Mouse (Mus musculus) heart, embryonic 15.5 days (tissue): Measurements from ENCODE around the gene Srp54b. TPM values are rescaled to one million over a fixed set of nuclear protein-coding genes. Genes with fewer than 3 reads are reported as not detected.
"Not testable (repeated sequence)": the region's sequence is repeated elsewhere in the genome, so short reads cannot be mapped to it uniquely, and the experiment has no call there.

Source experiments
- ATAC-seq: fragments of 200-750 bp; cut with Nextera tagmentation; replicated peaks from 2 replicates; pipeline ENCODE4 v1.8.0; 2017; ENCODE audit warnings: low read depth, moderate TSS enrichment; ENCODE audit not compliant: insufficient number of reproducible peaks, insufficient read depth, low FRiP score
- H3K27ac ChIP-seq: fragments of 300-500 bp; sonication (generic); 2 replicates; pipeline ENCODE4 v1.5.1; 2015; ENCODE audit warnings: mild to moderate bottlenecking, inconsistent platforms
- H3K27me3 ChIP-seq: fragments of 300-500 bp; sonication (generic); 2 replicates; pipeline ENCODE4 v1.6.1; 2015; ENCODE audit warnings: inconsistent platforms
- H3K36me3 ChIP-seq: fragments of 300-500 bp; sonication (generic); 2 replicates; pipeline ENCODE4 v1.6.1; 2015; ENCODE audit warnings: mild to moderate bottlenecking, inconsistent platforms
- H3K4me1 ChIP-seq: fragments of 300-500 bp; sonication (generic); replicated peaks from 2 replicates; pipeline ENCODE4 v1.6.1; 2015; ENCODE audit warnings: inconsistent platforms
- H3K4me2 ChIP-seq: fragments of 300-500 bp; sonication (generic); 2 replicates; pipeline ENCODE4 v1.6.1; 2015; ENCODE audit warnings: inconsistent platforms, mild to moderate bottlenecking, moderate library complexity
- H3K4me3 ChIP-seq: fragments of 300-500 bp; sonication (generic); 2 replicates; pipeline ENCODE4 v1.5.1; 2015; ENCODE audit warnings: mild to moderate bottlenecking, inconsistent platforms
- H3K9ac ChIP-seq: fragments of 300-500 bp; sonication (generic); 2 replicates; pipeline ENCODE4 v1.6.1; 2015; ENCODE audit warnings: mild to moderate bottlenecking, inconsistent platforms
- H3K9me3 ChIP-seq: fragments of 300-500 bp; sonication (generic); replicated peaks from 2 replicates; pipeline ENCODE4 v1.6.1; 2016; ENCODE audit warnings: inconsistent platforms
- WGBS: fragments of 180-500 bp; shearing (Covaris S2); methylation state at CpG from one replicate; pipeline ENCODE4 v1.1.7; 2015; ENCODE audit warnings: mixed read lengths; 5-methylcytosine and 5-hydroxymethylcytosine counted together
- polyA plus RNA-seq: library from polyadenylated mRNA; unstranded; fragments of >200 nt; fragmentation: Nextera tagmentation; extraction: Ambion mirVana; gene quantifications from 2 replicates; pipeline ENCODE4 v1.2.1, GENCODE M21; 2015

The Srp54b gene
- polyA plus RNA-seq: 44.0 and 45.5 TPM in 2 replicates

- WGBS: no CpG with 5 or more reads among the region's 57 CpGs
- H3K4me2 ChIP-seq, H3K9me3 ChIP-seq, H3K36me3 ChIP-seq, H3K27ac ChIP-seq, H3K4me1 ChIP-seq, H3K9ac ChIP-seq, H3K27me3 ChIP-seq: not testable (repeated sequence)
- peak within 1 kb of the TSS; percentile 39 for H3K4me3 ChIP-seq
- peak; percentile 96 for ATAC-seq
Observed at GRCm38 (mm10) chr12:55154559-55155448, at the start of gene Srp54b. Srp54b (plus strand) TSS chr12:55155104.

DNA sequence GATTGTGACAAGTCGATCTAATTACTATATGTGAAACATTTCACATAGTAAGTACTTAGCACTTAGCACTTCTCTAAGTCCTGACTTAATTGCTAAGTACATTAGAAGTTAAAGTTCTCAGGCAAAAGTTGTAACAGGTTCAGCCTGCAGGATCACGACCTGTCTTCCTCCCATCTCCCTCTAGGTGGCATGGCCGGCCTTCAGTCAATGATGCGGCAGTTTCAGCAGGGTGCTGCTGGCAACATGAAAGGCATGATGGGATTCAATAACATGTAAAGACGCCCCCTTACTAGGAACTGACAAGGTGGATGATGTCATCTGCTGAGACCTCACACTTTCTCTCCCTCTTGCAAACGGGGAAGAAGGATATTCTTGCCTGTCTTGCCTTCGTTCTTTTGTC, 42.3 kb upstream of the Srp54b start:
- ATAC-seq, H3K36me3 ChIP-seq, H3K4me2 ChIP-seq, H3K4me3 ChIP-seq, H3K27me3 ChIP-seq, H3K4me1 ChIP-seq, H3K27ac ChIP-seq, H3K9me3 ChIP-seq, H3K9ac ChIP-seq: not testable (repeated sequence)
- WGBS: no CpG with 5 or more reads among the region's 7 CpGs

GRCm38 (mm10) chr12:55124242-55124641, 30.7 kb upstream of the Srp54b start, which contains the start of gene Fam177a:
Fam177a (plus strand) TSS chr12:55124469.
- not testable (repeated sequence) for H3K4me1 ChIP-seq, H3K27me3 ChIP-seq, H3K4me2 ChIP-seq, H3K9ac ChIP-seq, H3K27ac ChIP-seq, H3K36me3 ChIP-seq, H3K4me3 ChIP-seq, H3K9me3 ChIP-seq
- peak; percentile 96 for ATAC-seq
- WGBS: no CpG with 5 or more reads among the region's 40 CpGs

GRCm38 (mm10) chr12:55124731-55125130, 30.2 kb upstream of the Srp54b start:
- not testable (repeated sequence) for H3K4me2 ChIP-seq, H3K4me3 ChIP-seq, H3K9ac ChIP-seq, H3K27ac ChIP-seq, H3K27me3 ChIP-seq, H3K36me3 ChIP-seq, H3K4me1 ChIP-seq, H3K9me3 ChIP-seq
- no CpG with 5 or more reads among the region's 18 CpGs for WGBS
- ATAC-seq: peak; percentile 61

GRCm38 (mm10) chr12:55135540-55135939, 19.4 kb upstream of the Srp54b start:
- no CpG with 5 or more reads among the region's 6 CpGs for WGBS
- H3K9me3 ChIP-seq, H3K9ac ChIP-seq, H3K4me2 ChIP-seq, H3K4me1 ChIP-seq, H3K4me3 ChIP-seq, H3K36me3 ChIP-seq, ATAC-seq, H3K27me3 ChIP-seq, H3K27ac ChIP-seq: not testable (repeated sequence)

DNA sequence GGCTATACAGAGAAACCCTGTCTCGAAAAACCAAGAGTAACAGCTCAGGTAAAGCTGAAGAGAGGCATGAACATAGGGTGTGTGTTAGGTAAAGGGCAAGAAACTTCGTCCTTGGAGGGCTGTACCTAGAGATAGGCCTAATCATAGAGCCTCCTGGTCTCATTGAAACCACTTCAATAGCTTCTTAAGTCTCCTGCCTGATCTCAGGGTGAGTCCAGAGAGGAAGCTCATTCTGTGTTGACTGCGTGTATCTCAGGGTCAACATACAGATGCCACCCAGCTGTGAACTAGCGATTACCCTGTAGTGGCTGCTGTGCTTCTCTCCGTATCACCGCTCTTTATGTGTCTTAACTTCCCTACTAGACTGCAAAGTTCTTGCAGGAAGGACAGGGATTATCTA, 17.0 kb upstream of the Srp54b start:
- not testable (repeated sequence) for H3K9me3 ChIP-seq, H3K27me3 ChIP-seq, H3K4me3 ChIP-seq, ATAC-seq, H3K9ac ChIP-seq, H3K4me1 ChIP-seq, H3K27ac ChIP-seq, H3K4me2 ChIP-seq, H3K36me3 ChIP-seq
- WGBS: no CpG with 5 or more reads among the region's 6 CpGs

GRCm38 (mm10) chr12:55155449-55155783, 512 bp downstream of the Srp54b start:
- not testable (repeated sequence) for H3K36me3 ChIP-seq

DNA sequence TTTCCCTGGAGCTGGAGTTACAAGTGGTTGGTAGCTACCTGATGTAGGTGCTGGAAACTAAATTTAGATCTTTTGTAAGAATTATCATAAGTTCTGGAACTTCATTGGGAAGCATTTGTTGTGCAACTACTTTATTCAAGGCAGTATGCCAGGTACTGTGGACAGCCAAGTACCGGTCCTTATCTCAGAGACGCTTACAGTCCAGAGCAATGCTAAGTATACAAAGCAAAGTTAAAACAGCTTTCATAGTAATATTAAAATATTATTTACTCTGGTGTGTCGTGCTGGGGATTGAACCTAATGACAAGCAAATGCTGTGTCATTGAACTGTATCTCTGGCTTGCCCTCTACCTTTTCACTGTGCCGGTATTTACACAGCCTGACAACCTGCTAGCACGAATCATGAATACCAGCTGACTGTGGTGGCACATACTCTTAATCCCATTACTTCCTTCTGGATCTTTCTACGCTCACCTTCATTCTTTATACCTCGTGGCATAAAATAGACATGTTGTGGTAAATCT, 12.2 kb downstream of the Srp54b start:
- WGBS: no CpG with 5 or more reads among the region's 7 CpGs
- not testable (repeated sequence) for H3K9ac ChIP-seq, H3K4me3 ChIP-seq, H3K4me2 ChIP-seq, H3K4me1 ChIP-seq, H3K36me3 ChIP-seq, H3K9me3 ChIP-seq, H3K27ac ChIP-seq, H3K27me3 ChIP-seq, ATAC-seq

More at GRCm38 (mm10) chr12:55155449-55155783, 512 bp downstream of the Srp54b start:
- peak overlapping the region; percentile 39 for H3K4me3 ChIP-seq
- not testable (repeated sequence) for H3K9ac ChIP-seq, H3K4me1 ChIP-seq, H3K4me2 ChIP-seq, H3K27me3 ChIP-seq, H3K9me3 ChIP-seq, H3K27ac ChIP-seq
- ATAC-seq: peak; percentile 36
- WGBS: under 1% methylated on average over 10 of the region's 24 CpGs

GRCm38 (mm10) chr12:55187686-55188085, 32.8 kb downstream of the Srp54b start:
- not testable (repeated sequence) for H3K27me3 ChIP-seq, H3K27ac ChIP-seq, H3K36me3 ChIP-seq, H3K9ac ChIP-seq, H3K4me3 ChIP-seq, H3K9me3 ChIP-seq, H3K4me1 ChIP-seq, ATAC-seq, H3K4me2 ChIP-seq
- WGBS: no CpG with 5 or more reads among the region's 8 CpGs

- H3K4me2 ChIP-seq, ATAC-seq, H3K36me3 ChIP-seq, H3K4me3 ChIP-seq, H3K27me3 ChIP-seq, H3K4me1 ChIP-seq, H3K27ac ChIP-seq, H3K9ac ChIP-seq, H3K9me3 ChIP-seq: not testable (repeated sequence)
- WGBS: no CpG with 5 or more reads among the region's 5 CpGs
Observed at GRCm38 (mm10) chr12:55189127-55189526, 34.2 kb downstream of the Srp54b start.

GRCm38 (mm10) chr12:55199306-55199705, 44.4 kb downstream of the Srp54b start, which contains the start of gene 1700047I17Rik2:
1700047I17Rik2 (plus strand) TSS chr12:55199592.
- H3K9ac ChIP-seq, H3K4me1 ChIP-seq, H3K27ac ChIP-seq, H3K9me3 ChIP-seq, H3K4me3 ChIP-seq, H3K27me3 ChIP-seq, H3K4me2 ChIP-seq, H3K36me3 ChIP-seq: not testable (repeated sequence)
- WGBS: no CpG with 5 or more reads among the region's 40 CpGs
- peak; percentile 96 for ATAC-seq

GRCm38 (mm10) chr12:55199799-55200198, 44.9 kb downstream of the Srp54b start:
- H3K9me3 ChIP-seq, H3K9ac ChIP-seq, H3K36me3 ChIP-seq, H3K4me2 ChIP-seq, H3K4me3 ChIP-seq, H3K27me3 ChIP-seq, H3K27ac ChIP-seq, H3K4me1 ChIP-seq: not testable (repeated sequence)
- peak; percentile 44 for ATAC-seq
- WGBS: no CpG with 5 or more reads among the region's 18 CpGs
